Mouse (Mus musculus): Measurements from ENCODE around the gene Shc3.

Shc3 gene

DNA sequence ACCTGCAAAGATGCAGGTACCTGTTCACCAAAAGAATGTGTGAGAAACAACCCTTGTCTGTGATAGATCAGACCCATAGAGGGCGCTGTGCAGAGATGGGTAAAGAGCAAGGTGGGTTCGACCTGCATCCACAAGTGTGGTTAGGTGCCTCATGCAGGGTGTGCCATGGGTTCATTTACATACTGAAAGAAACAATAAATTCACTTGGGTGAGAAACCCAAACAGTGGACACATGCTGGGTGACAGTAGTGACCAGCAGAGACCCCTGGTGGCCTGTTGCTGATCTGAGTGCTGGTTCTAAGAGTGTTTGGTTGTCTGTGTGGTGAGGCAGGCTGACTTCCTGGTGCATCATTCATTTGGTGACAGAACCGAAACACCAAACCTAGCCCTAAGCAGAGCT, 155.8 kb downstream of the Shc3 start:
- DNase-seq: no peak

DNA sequence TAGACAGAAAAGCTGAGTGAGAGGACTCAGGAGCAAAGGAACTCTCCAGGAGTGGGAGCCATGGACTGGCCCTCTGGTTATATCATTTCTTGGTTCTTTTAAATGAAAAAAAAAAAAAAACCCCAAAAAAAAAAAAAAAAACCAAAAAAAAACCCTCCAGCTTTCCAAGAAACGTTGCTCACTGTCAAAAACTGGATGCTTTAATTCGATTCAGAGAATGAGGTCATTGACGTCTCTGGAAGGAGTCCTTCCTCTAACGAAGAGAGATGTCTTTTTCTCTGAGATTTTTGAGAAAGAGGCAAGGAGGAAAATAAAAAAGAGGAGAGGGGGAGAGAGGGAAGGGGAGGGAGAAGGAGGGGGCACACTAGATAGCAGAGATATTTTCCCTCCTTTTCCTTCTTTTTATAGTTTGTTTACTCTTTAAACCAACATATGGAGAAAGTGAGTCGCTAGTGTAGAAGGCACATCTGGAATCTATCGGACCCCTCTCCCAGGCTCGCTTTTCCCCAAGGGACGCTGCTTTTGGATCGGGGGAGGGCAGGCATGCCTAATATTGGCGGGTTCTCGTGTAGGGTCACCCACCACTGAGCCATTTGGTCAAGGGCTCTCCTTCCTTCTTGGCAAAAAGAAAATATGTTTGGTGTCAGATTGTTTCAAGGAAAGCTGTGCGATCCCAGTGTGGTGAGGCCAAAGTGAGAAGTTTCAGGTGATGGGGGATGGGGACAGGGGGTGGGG, 157.4 kb downstream of the Shc3 start:
- no peak for DNase-seq

DNA sequence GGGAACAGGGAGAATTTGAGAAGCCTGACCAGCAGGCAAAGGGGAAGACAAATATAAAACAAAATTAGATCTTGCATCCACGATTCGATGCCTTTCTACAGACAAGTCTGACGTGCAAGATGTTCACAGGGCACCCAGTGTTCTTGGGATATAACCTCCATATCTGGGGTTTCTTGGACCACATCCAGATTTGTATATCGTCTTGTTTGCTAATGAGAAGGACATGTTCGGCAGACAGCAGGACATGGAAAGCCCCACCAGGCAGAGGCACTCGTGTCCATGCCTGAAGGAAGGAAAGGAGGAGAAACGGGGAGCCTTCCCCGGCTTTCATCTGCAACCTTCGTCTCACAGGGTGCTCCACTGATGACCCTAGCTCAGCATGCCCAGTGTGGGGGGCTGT, 158.0 kb downstream of the Shc3 start:
- DNase-seq: no peak

DNA sequence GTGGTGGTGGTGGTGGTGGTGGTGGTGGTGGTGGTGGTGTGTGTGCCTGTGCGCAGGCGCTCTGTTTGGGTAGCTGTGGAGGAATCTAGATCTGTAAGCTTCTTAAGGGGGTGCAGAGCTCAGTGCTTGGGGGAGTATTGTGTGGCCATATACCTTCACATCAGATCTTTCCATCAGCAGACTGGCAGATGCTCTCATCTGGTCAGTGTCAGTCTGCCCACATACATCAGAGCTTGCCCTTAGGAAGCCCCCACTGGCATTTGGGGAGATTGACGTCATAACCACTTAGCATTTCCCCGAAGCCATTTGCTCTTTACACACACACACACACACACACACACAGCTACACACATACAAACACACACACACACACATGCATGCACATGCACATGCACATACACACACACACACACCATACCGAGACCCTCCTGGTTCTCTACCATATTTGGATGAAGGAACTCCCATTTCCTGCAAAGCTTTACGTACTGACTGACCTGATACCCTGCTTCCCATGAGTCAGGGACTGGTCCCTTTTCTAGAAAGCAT, 159.2 kb downstream of the Shc3 start:
- DNase-seq: no peak

DNA sequence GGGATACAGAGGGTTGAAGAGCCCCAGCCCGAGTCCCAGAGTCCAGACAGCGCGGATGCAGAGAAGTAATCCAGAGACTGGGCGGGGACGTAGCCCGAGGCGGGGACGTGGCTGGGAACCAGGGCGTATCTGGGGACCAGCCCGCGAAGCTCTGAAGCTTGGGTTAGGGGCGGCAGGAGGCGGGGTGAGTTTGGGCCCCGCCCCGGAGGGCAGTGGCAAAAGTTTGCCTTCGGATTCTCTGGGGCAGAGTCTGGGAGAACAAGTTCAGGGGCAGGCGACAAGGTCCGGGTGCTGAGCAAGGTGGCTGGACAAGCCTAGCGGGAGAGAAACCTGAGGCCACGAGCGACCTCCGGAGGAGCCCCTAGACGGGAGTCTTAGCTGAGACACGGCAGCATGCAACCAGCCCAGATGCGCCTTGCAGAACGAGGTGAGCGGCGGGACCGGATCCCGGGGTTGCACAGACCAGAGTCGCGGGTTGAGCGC, 160.7 kb downstream of the Shc3 start, which contains the start of gene S1pr3:
Gene S1pr3, plus strand, starts transcription at position 121 of the 483 bp plus-strand sequence.
- no peak for DNase-seq

DNA sequence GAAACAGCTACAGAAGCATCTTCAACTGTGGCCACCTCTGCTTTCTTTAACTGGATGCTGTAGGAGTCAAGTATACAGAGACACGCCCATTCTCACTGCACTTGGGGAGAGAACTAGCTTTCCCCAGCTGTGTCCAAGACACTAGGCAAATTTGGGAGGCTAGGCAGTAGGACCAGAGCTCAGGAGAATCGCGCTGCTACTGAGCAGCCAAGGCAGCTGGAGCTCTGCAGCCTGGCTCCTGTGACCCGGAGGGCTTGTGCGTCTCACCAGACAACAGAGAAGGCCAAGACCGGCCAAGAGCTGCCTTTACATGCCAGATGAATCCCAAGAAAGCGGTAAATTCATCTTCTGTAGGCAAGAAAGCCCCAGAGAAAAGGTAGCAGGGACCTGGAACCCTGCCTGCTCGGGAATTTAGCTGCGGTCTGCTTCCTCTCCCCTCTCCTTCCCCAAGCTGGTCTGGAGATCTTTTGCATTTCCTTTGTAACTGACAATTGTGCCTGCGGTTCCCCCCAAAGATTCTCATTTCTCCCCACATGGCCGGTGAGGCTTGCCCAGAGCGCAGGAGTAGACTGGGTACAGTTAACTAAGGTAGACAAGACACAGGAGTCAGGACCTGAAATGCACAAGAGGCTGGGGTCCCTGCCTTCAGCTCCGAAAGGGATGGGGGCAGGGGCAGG, 161.5 kb downstream of the Shc3 start:
- DNase-seq: no peak

DNA sequence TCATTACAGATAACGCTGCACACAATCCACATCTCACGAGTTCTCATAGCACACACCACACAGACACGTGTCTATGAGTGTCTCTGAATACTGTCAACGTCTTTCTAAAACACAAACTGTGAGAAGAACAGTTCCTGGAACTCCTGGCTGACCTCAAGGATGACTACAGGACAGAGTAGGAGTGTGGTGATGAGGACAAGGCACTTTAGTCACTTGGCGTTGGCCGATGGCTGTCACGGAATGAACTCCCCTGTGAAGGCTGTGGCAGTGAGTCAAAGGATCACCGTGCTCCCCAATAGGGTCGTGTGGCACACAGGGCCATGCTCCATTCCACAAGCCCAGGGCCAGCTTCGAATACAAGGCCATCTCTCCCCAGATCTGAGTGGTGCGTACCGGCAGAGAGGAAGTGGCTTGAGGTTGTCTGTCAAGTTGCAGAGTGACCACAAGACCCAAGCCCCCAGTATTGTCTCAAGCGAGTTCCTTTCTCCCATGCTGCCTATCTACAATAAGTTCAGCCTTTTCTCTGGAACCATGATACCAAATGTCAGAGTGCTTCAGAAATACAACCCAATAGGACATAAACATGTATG, 163.4 kb downstream of the Shc3 start:
- DNase-seq: no peak

DNA sequence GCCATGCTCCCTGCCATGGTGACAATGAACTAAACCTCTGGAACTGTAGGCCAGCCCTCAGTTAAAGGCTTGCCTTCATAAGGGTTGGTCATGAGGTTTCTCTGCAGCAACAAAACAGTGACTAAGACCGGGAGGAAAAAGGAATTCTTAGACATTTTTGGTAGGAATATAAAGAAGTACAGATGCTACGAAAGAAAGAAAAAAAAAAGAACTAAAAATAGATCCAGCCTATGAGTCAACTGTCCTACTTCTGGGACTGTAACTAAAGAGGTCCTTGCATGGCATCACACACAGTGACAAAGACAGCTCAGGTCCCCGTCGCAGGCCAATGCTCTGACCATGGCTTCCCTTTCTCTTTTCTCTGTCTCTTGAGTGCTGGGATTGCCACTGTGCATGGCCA, 164.7 kb downstream of the Shc3 start:
- DNase-seq: no peak

DNA sequence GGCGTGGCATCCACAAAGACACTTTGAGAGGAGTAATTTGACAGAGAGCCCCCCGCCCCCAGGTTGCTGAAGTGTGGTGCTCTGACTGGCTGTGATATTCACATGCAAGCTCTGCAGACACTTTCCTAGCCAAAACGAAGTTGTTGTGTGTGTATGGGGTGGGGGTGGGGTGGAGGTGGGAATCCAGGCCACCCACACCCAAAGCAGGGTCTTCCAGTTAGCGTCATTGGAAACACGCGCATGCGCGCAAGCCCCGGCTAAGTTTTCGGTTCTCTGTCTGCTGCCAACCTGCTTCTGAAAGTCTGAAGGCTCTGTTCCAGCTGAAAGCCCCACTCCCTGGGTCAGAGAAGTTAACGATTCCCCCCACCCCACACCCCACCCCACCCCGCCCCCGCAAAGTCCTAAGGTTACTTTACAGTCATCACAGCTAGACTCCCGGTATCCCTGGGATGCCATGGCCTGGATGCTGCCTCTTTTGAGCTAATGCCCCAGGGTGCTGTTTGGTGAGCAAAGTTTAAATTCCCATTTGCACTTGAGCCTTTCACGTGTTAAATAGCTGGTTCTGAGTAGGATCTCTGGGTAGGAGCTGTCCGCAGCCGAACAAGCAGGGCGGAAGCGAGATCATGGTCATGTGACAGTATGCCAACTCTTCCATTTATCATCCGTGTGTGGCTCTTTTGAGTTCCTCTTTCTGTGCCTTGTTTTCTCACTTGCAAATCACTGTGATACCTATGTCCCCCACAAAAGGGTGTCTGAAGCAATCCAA, 168.3 kb downstream of the Shc3 start:
- peak in 1 of 2 experiments; percentile 22 for DNase-seq

DNA sequence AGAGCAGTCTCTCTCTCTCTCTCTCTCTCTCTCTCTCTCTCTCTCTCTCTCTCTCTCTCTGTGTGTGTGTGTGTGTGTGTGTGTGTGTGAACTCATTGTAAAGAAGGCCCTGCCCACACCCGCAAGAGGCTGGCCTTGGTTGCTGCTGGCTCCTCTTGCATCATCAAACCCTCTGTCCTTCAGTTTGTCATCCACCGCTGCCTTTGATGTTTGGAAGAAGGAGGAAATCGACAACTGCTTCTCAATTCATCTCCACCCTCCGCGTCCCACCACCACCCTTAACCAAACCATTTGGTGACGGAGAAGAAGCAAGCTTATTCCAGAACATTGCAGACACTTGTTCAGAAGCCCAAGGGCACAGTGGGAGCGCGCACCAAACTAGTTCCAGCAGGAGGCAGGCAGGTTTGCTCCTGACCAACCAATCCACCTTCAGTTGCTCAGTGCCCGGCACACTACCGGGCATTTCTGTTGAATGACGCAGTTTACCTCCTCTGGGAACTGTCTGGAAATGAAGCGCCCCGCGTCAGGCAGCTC, 169.0 kb downstream of the Shc3 start:
- DNase-seq: no peak

DNA sequence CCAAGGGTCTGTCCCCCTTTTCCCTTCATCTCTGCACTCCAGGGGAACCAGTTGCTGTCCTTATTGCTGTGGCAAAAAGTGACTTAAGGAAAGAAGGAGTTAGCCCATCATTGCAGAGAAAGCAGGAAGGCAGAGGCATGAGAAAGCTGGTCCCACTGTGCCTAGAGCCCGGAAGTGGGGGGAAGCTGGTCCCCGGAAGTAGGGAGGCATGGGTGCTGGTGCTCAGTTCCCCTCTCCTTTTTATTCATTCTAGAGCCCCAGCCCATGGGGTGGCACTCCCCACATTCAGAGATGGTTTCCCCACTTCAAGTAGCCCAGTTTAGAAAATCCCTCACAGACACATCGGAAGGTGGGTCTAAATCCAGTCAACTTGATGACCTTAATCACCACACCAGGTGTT, 169.7 kb downstream of the Shc3 start:
- DNase-seq: no peak

DNA sequence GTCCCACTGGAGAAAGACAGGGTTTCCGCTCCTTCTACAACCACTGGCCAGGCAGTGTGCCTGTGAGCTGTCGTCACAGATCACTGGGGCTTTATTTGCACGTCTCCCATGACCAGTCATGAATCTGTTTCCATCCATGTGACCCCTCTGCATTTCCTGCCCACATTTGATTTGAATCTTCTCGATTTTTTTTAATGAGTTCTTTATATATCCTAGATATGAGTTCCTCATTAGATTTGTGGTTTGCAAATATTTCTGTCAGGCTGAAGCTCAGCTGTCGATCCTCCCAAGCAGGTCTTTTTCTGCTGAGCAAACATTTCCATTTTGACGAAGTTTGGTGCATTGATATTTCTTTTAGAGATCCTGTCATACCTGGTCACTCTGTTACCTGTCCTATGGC, 171.4 kb downstream of the Shc3 start:
- DNase-seq: no peak

DNA sequence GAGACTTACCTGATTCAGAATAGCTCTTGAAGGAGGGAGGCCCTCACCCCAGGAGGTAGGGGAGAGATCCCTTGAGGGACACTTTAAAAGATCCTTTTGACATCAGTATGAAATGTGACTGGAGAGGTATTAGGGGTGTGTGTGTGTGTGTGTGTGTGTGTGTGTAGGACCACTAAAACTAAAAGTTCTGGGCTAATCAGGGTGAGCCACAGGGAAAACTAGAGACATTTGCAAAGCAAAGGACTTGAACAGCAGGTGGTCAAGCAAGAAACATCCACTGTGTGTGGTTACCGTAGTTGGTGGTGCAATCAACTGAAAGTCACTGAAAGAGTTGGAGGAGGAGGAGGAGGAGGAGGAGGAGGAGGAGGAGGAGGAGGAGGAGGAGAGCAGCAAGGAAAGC, 177.0 kb downstream of the Shc3 start:
- DNase-seq: no peak

DNA sequence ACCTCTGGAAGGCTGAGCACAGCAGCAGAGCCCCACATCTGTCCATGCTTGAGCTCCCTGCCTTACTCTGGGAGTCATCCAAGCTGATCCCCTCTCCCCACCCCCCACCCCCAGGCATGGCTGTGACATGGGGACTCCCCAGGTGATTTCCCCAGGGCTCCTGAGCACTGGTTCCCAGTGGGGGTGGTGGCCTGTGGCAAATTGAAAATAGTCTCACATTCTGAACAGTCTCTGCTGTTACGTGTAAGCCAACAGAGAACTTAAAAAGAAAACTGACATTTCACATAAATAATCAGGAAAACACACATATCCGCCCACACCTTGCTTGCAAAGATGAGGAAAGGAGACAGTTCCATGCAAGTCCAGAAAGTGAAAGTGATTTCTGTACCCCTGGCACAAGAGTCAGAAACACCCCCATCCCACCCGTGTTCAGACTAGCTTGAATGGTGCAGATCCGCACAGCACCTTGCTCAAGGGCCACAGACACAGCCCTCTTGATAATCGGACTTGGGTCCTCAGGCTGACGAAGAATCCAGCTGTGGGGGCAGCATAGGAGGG, 177.8 kb downstream of the Shc3 start:
- DNase-seq: no peak

DNA sequence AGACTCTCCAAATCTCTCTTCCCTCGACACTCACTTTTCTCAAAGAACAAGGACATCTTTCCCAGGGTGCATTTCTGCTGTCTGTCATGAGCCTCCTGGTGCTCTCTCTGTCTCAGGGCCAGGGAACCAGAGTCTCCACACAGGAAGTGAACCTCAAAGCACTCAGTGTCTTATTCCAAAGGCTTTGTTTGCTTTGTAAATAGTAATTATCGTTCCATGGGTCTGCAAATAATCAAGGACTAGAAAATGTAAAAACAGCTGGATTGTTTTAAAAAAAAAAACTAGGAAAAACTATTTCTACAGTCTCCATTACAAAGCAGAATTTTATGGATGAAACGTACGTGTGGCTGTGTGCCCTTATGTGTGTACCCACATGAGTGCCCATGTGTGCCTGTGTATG, 178.8 kb downstream of the Shc3 start:
- DNase-seq: no peak

DNA sequence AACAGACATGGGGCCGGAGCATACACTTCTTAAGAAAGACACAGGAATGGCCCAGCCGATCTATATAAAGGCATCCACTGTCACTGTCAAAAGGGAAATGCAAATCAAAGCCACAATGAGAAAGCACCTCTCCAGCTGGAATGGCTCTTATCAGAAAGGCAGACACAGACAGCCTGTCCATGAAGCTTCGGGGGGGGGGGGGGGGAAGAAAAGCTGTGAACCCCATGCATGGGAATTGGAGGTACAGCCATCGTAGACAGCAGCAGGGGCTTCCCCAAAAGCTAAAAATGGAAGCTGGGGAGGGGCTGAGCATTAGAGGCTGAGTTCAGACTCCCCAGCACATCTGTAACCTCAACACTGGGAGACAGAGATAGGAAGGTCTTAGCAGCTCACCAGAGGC, 181.3 kb downstream of the Shc3 start:
- no peak for DNase-seq

DNA sequence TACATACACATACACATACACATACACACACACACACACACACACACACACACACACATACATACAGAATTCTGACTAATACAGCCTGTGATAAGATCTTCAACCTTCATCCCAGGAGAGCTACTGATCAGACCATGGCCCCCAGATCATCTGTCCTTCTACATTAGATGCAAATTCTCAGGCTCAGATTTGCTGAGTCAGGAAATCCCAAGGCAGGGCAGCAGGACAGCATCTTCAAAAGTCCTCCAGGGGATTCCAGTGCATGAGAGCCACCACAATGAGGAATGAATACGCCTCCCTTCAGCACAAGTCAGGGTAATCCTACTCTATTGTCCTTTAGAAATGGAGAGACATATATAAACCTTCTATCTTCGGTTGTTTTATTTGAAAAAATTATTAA, 184.3 kb downstream of the Shc3 start:
- DNase-seq: no peak

DNA sequence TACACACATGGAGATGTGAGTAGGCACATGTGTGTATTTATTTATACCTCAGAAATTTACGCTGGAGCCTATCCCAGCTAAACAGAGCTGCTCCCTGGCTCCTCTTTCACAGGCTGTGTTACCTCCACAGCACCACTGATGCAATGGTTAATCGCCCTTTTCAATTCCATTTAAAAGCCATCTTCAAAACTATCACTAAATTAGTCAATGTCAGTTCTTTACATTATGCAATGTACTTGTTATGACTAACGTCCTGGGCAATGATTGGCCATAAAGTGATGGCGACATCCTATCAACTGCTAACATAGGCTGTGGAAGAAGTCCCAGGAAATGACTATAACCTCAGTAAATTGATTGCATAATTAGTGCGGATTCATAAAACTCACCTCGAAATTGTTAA, 187.7 kb downstream of the Shc3 start:
- DNase-seq: no peak
